Mouse (Mus musculus) cerebellum, adult 2 months (tissue): ENCODE data around the gene Dcaf17.

Source experiments
- CTCF ChIP-seq: fragments of 200-500 bp; IDR thresholded peaks from 2 replicates; pipeline ENCODE4 v1.5.1; 2011; ENCODE audit warnings: low read depth, mild to moderate bottlenecking, control low read depth, low read length, moderate library complexity, borderline replicate concordance; ENCODE audit not compliant: insufficient read depth
- POLR2A ChIP-seq: fragments of 200-500 bp; IDR thresholded peaks from 2 replicates; pipeline ENCODE4 v1.6.1; 2011; ENCODE audit warnings: low read length, control low read depth, borderline replicate concordance; ENCODE audit not compliant: insufficient read depth

DNA sequence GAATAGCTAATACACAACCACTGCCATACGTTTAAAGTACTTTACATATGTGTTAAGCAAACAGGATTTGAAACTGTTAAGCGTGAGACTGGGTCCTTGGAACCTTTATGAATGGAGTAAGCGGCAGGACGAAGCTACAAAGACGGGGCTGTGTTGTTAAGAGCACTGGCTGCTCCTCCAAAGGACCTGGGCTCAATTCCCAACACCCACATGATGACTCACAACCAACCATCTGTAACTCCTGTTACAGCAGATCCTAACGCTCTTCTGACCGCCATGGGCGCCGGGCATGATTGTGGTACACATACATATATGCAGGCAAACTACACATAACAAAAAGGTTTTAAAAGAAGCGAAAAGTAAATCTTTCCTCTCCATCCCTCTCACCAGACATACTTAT, 65.7 kb downstream of the Dcaf17 start:
- TF ChIP-seq CTCF (no peak), POLR2A (no peak)
